Mouse (Mus musculus): ENCODE results near the gene Agmo.

Gene Agmo

GRCm38 (mm10) chr12:37241566-37242021, at the start of gene Agmo:
Gene Agmo (plus strand): TSS chr12:37241641.
- DNase-seq, result no peak

GRCm38 (mm10) chr12:37231119-37231518, 10.3 kb upstream of the Agmo start:
- no peak for DNase-seq

GRCm38 (mm10) chr12:37240975-37241565, 371 bp upstream of the Agmo start:
- no peak for DNase-seq

- DNase-seq, result no peak
These were observed 1.0 kb downstream of the Agmo start for GRCm38 (mm10) chr12:37242484-37242883.

GRCm38 (mm10) chr12:37244876-37245275, 3.4 kb downstream of the Agmo start:
- no peak for DNase-seq

GRCm38 (mm10) chr12:37251688-37252087, 10.2 kb downstream of the Agmo start:
- DNase-seq, result no peak

- no peak for DNase-seq
These were observed 15.7 kb downstream of the Agmo start for GRCm38 (mm10) chr12:37257099-37257498.

- DNase-seq, result no peak
These were observed 18.5 kb downstream of the Agmo start for GRCm38 (mm10) chr12:37259771-37260528.

- no peak for DNase-seq
These were observed 22.2 kb downstream of the Agmo start for GRCm38 (mm10) chr12:37263685-37264084.

GRCm38 (mm10) chr12:37268636-37269152, 27.3 kb downstream of the Agmo start:
- no peak for DNase-seq

- no peak for DNase-seq
These were observed 31.2 kb downstream of the Agmo start for GRCm38 (mm10) chr12:37272660-37273059.

GRCm38 (mm10) chr12:37273964-37274657, 32.7 kb downstream of the Agmo start:
- DNase-seq, result no peak

GRCm38 (mm10) chr12:37274658-37275019, 33.2 kb downstream of the Agmo start:
- no peak for DNase-seq

GRCm38 (mm10) chr12:37306956-37307466, 65.6 kb downstream of the Agmo start:
- DNase-seq, result no peak

- DNase-seq, result no peak
These were observed 69.3 kb downstream of the Agmo start for GRCm38 (mm10) chr12:37310786-37311185.

- no peak for DNase-seq
These were observed 81.4 kb downstream of the Agmo start for GRCm38 (mm10) chr12:37322860-37323259.

- DNase-seq, result no peak
These were observed 93.5 kb downstream of the Agmo start for GRCm38 (mm10) chr12:37334987-37335386.

GRCm38 (mm10) chr12:37344225-37344624, 102.8 kb downstream of the Agmo start:
- no peak for DNase-seq

GRCm38 (mm10) chr12:37345696-37346095, 104.3 kb downstream of the Agmo start:
- DNase-seq, result no peak

- no peak for DNase-seq
These were observed 150.9 kb downstream of the Agmo start for GRCm38 (mm10) chr12:37392316-37392715.

GRCm38 (mm10) chr12:37402541-37402940, 161.1 kb downstream of the Agmo start:
- DNase-seq, result no peak

- no peak for DNase-seq
These were observed 184.9 kb downstream of the Agmo start for GRCm38 (mm10) chr12:37426350-37426749.

- DNase-seq, result no peak
These were observed 185.3 kb downstream of the Agmo start for GRCm38 (mm10) chr12:37426750-37427149.
